Mouse (Mus musculus): ENCODE data around the gene Myo1d. TPM values are rescaled to one million over a fixed set of nuclear protein-coding genes. Genes with fewer than 3 reads are reported as not detected.
A peak's percentile ranks its signal among the peaks of the same experiment; 100 is the strongest.

Gene Myo1d
- polyA plus RNA-seq, 1 experiment from 2014 or later: 1.8 TPM

- 97% methylated on average over 5 of the region's 5 CpGs for WGBS
- no peak overlapping the region for H3K27ac ChIP-seq (replicated peaks)
- no peaks in the 10 kb centered on the region for H3K36me3 ChIP-seq
- no peak overlapping the region for H3K9ac ChIP-seq
- H3K9me3 ChIP-seq: no peaks in the 10 kb centered on the region
- no peak overlapping the region for H3K4me3 ChIP-seq
- no peaks in the 10 kb centered on the region for H3K27me3 ChIP-seq
- no peak for ATAC-seq (ENCODE audit: low read depth)
- H3K4me1 ChIP-seq (replicated peaks): peaks cover 24% of the 10 kb centered on the region
- no peak overlapping the region for H3K4me2 ChIP-seq
These were observed 286.6 kb downstream of the Myo1d start for GRCm38 (mm10) chr11:80493186-80493585.

- ATAC-seq (ENCODE audit: low read depth): no peak
- H3K27ac ChIP-seq (replicated peaks): no peak overlapping the region
- H3K9ac ChIP-seq: no peak overlapping the region
- no peak overlapping the region for H3K4me2 ChIP-seq
- no peaks in the 10 kb centered on the region for H3K36me3 ChIP-seq
- H3K27me3 ChIP-seq: peaks cover 10% of the 10 kb centered on the region; the same call in 1 of the 2 replicates
- peaks cover 38% of the 10 kb centered on the region for H3K4me1 ChIP-seq (replicated peaks)
- 84% methylated on average over 10 of the region's 10 CpGs for WGBS
- no peak overlapping the region for H3K4me3 ChIP-seq
- no peaks in the 10 kb centered on the region for H3K9me3 ChIP-seq
These were observed 289.0 kb downstream of the Myo1d start for GRCm38 (mm10) chr11:80490831-80491230.

GRCm38 (mm10) chr11:80489882-80490196 is 290.0 kb downstream of the Myo1d start:
- Histone ChIP-seq H3K36me3 (no peaks in the 10 kb centered on the region), H3K27me3 (peaks cover 12% of the 10 kb centered on the region; the same call in 1 of the 2 replicates), H3K9ac (peak overlapping the region; percentile 36; the same call in 1 of the 2 replicates), H3K4me2 (no peak overlapping the region), H3K27ac (replicated peaks) (peak overlapping the region; percentile 64), H3K9me3 (no peaks in the 10 kb centered on the region), H3K4me1 (replicated peaks) (peaks cover 48% of the 10 kb centered on the region), H3K4me3 (no peak overlapping the region)
- 66% methylated on average over 5 of the region's 5 CpGs for WGBS
- ATAC-seq (ENCODE audit: low read depth): no peak

GRCm38 (mm10) chr11:80489172-80489881 is 290.5 kb downstream of the Myo1d start:
- peaks cover 53% of the 10 kb centered on the region for H3K4me1 ChIP-seq (replicated peaks)
- peak overlapping the region; percentile 64 for H3K27ac ChIP-seq (replicated peaks)
- peak overlapping the region; percentile 36; the same call in 1 of the 2 replicates for H3K9ac ChIP-seq

GRCm38 (mm10) chr11:80487904-80488587 is 291.8 kb downstream of the Myo1d start:
- Histone ChIP-seq H3K9ac (no peak overlapping the region), H3K27ac (replicated peaks) (peak overlapping the region; percentile 49), H3K4me2 (no peak overlapping the region), H3K36me3 (no peaks in the 10 kb centered on the region), H3K27me3 (peaks cover 12% of the 10 kb centered on the region; the same call in 1 of the 2 replicates), H3K4me3 (no peak overlapping the region), H3K9me3 (no peaks in the 10 kb centered on the region), H3K4me1 (replicated peaks) (peaks cover 65% of the 10 kb centered on the region)
- 48% methylated on average over 15 of the region's 15 CpGs for WGBS
- no peak for ATAC-seq (ENCODE audit: low read depth)

More at GRCm38 (mm10) chr11:80489172-80489881, 290.5 kb downstream of the Myo1d start:
- no peak overlapping the region for H3K4me2 ChIP-seq
- H3K4me3 ChIP-seq: no peak overlapping the region
- H3K36me3 ChIP-seq: no peaks in the 10 kb centered on the region
- no peaks in the 10 kb centered on the region for H3K9me3 ChIP-seq
- 52% methylated on average over 12 of the region's 12 CpGs for WGBS
- H3K27me3 ChIP-seq: peaks cover 12% of the 10 kb centered on the region; the same call in 1 of the 2 replicates
- ATAC-seq (ENCODE audit: low read depth): no peak

GRCm38 (mm10) chr11:80485622-80486206 is 294.1 kb downstream of the Myo1d start:
- H3K36me3 ChIP-seq: peaks cover 16% of the 10 kb centered on the region; the same call in 1 of the 2 replicates
- H3K27me3 ChIP-seq: peaks cover 12% of the 10 kb centered on the region; the same call in 1 of the 2 replicates
- no peak overlapping the region for H3K4me3 ChIP-seq
- WGBS: 76% methylated on average over 10 of the region's 10 CpGs
- H3K9ac ChIP-seq: 0 out of 2 replicates have a peak overlapping the region, but pooled peaks have one; percentile 17
- H3K27ac ChIP-seq (replicated peaks): no peak overlapping the region
- no peak for ATAC-seq (ENCODE audit: low read depth)
- no peaks in the 10 kb centered on the region for H3K9me3 ChIP-seq
- H3K4me2 ChIP-seq: no peak overlapping the region
- peaks cover 86% of the 10 kb centered on the region for H3K4me1 ChIP-seq (replicated peaks)

GRCm38 (mm10) chr11:80485120-80485551 is 294.7 kb downstream of the Myo1d start:
- Histone ChIP-seq H3K27me3 (peaks cover 12% of the 10 kb centered on the region; the same call in 1 of the 2 replicates), H3K27ac (replicated peaks) (no peak overlapping the region), H3K36me3 (peaks cover 18% of the 10 kb centered on the region; the same call in 1 of the 2 replicates), H3K9me3 (no peaks in the 10 kb centered on the region), H3K4me2 (no peak overlapping the region), H3K9ac (0 out of 2 replicates have a peak overlapping the region, but pooled peaks have one; percentile 17), H3K4me1 (replicated peaks) (peaks cover 89% of the 10 kb centered on the region), H3K4me3 (no peak overlapping the region)
- 75% methylated on average over 9 of the region's 9 CpGs for WGBS
- ATAC-seq (ENCODE audit: low read depth): no peak

- peak overlapping the region; percentile 6; the same call in 1 of the 2 replicates for H3K4me3 ChIP-seq
- H3K27me3 ChIP-seq: peaks cover 12% of the 10 kb centered on the region; the same call in 1 of the 2 replicates
- H3K9ac ChIP-seq: peak overlapping the region; percentile 61
- peaks cover 24% of the 10 kb centered on the region; the same call in 1 of the 2 replicates for H3K36me3 ChIP-seq
- peak overlapping the region; percentile 78 for H3K4me2 ChIP-seq
- H3K27ac ChIP-seq (replicated peaks): peak overlapping the region; percentile 83
- ATAC-seq (ENCODE audit: low read depth): peak; percentile 65
- WGBS: 22% methylated on average over 12 of the region's 12 CpGs
- H3K4me1 ChIP-seq (replicated peaks): peaks cover 89% of the 10 kb centered on the region
- H3K9me3 ChIP-seq: no peaks in the 10 kb centered on the region
These were observed 295.5 kb downstream of the Myo1d start for GRCm38 (mm10) chr11:80484191-80484791.

GRCm38 (mm10) chr11:80483536-80484067 is 296.2 kb downstream of the Myo1d start:
- H3K4me2 ChIP-seq: peak overlapping the region; percentile 78
- H3K4me1 ChIP-seq (replicated peaks): peaks cover 87% of the 10 kb centered on the region
- WGBS: 72% methylated on average over 6 of the region's 6 CpGs
- H3K4me3 ChIP-seq: peak overlapping the region; percentile 6; the same call in 1 of the 2 replicates
- peak overlapping the region; percentile 61 for H3K9ac ChIP-seq
- H3K27ac ChIP-seq (replicated peaks): peak overlapping the region; percentile 83
- peaks cover 27% of the 10 kb centered on the region; the same call in 1 of the 2 replicates for H3K36me3 ChIP-seq
- no peak for ATAC-seq (ENCODE audit: low read depth)
- no peaks in the 10 kb centered on the region for H3K9me3 ChIP-seq
- H3K27me3 ChIP-seq: peaks cover 14% of the 10 kb centered on the region; the same call in 1 of the 2 replicates

GRCm38 (mm10) chr11:80482921-80483320 is 296.9 kb downstream of the Myo1d start:
- Histone ChIP-seq H3K36me3 (peaks cover 29% of the 10 kb centered on the region; the same call in 1 of the 2 replicates), H3K9ac (peak overlapping the region; percentile 61), H3K4me2 (peak overlapping the region; percentile 78), H3K27me3 (peaks cover 15% of the 10 kb centered on the region; the same call in 1 of the 2 replicates), H3K4me1 (replicated peaks) (peaks cover 87% of the 10 kb centered on the region), H3K4me3 (0 out of 2 replicates have a peak overlapping the region, but pooled peaks have one; percentile 84), H3K9me3 (no peaks in the 10 kb centered on the region), H3K27ac (replicated peaks) (peak overlapping the region; percentile 83)
- no peak for ATAC-seq (ENCODE audit: low read depth)
- WGBS: 89% methylated on average over 7 of the region's 7 CpGs

GRCm38 (mm10) chr11:80482347-80482746 is 297.5 kb downstream of the Myo1d start:
- Histone ChIP-seq H3K27ac (replicated peaks) (0 out of 2 replicates have a peak overlapping the region, but pooled peaks have one; percentile 83), H3K9me3 (no peaks in the 10 kb centered on the region), H3K4me2 (peak overlapping the region; percentile 78), H3K36me3 (peaks cover 29% of the 10 kb centered on the region; the same call in 1 of the 2 replicates), H3K27me3 (peaks cover 15% of the 10 kb centered on the region; the same call in 1 of the 2 replicates), H3K4me1 (replicated peaks) (peaks cover 85% of the 10 kb centered on the region), H3K9ac (peak overlapping the region; percentile 61), H3K4me3 (peak overlapping the region; percentile 84; the same call in 1 of the 2 replicates)
- no peak for ATAC-seq (ENCODE audit: low read depth)
- 77% methylated on average over 10 of the region's 10 CpGs for WGBS

Data from neural tube, embryonic 13.5 days (tissue).